In genomic region chr9:45517993-45518705, GRCm38 (mm10) we compare ENCODE assay signal across 10 mouse cellular contexts.
DNase-seq lines count a peak whose midpoint lies in the region; ATAC-seq and TF ChIP-seq lines count a peak whose summit lies in the region.
"Had no signal": no experiment of that assay in that cellular context is flagged by ENCODE, and none has a peak within 500 bp of the region (broad histone marks: within the 10 kb centered on the region; RNA-seq: fewer than 3 reads in every experiment).

No protein-coding gene starts in this region.

- no peak overlapping the region for H3K9ac ChIP-seq in heart, postnatal 0 days (replicated peaks; ENCODE audit: low read depth, low read length)
- no peak overlapping the region for H3K9ac ChIP-seq in ES-Bruce4 (ENCODE audit: low read depth, poor library complexity, severe bottlenecking)

- no peak for TF ChIP-seq EP300 in heart, postnatal 0 days (IDR thresholded peaks at IDR 0.05; ENCODE audit: low read depth)
- TF ChIP-seq EP300 in ES-Bruce4 (IDR thresholded peaks at IDR 0.05; ENCODE audit: insufficient read depth, low read depth, low read length), result 0 out of 2 replicates have a peak, but pooled peaks have one; percentile 8

- WGBS in heart, postnatal 0 days, result 32% methylated on average over 11 of the region's 11 CpGs

- no peaks in the 10 kb centered on the region for H3K27me3 ChIP-seq in heart, postnatal 0 days (ENCODE audit: control insufficient read depth, insufficient read depth, low read length)
- no peaks in the 10 kb centered on the region for H3K27me3 ChIP-seq in ES-Bruce4 (ENCODE audit: control insufficient read depth, insufficient read depth, low read length, poor library complexity, severe bottlenecking)

- H3K36me3 ChIP-seq in heart, postnatal 0 days (replicated peaks; ENCODE audit: control insufficient read depth, insufficient read depth, low read length), result no peaks in the 10 kb centered on the region
- H3K36me3 ChIP-seq in ES-Bruce4 (ENCODE audit: control insufficient read depth, insufficient read depth, low read length, poor library complexity, severe bottlenecking), result no peaks in the 10 kb centered on the region
- H3K36me3 ChIP-seq: hindbrain, embryonic 10.5 days had no signal

- H3K4me1 ChIP-seq in heart, postnatal 0 days (ENCODE audit: control insufficient read depth, insufficient read depth), result peaks cover 27% of the 10 kb centered on the region
- H3K4me1 ChIP-seq in ES-Bruce4 (ENCODE audit: control insufficient read depth, insufficient read depth, low read length), result peaks cover 4% of the 10 kb centered on the region
- H3K4me1 ChIP-seq: hindbrain, embryonic 10.5 days had no signal

- TF ChIP-seq POLR2A in ES-Bruce4 (IDR thresholded peaks at IDR 0.05; ENCODE audit: insufficient read depth, low read length), result no peak

- TF ChIP-seq CTCF in heart, postnatal 0 days (IDR thresholded peaks at IDR 0.05; ENCODE audit: low read depth), result no peak
- TF ChIP-seq CTCF in ES-Bruce4 (IDR thresholded peaks at IDR 0.05; ENCODE audit: low read depth, low read length), result no peak
- TF ChIP-seq CTCF in left cerebral cortex, adult 2 months (IDR thresholded peaks at IDR 0.05), result no peak

- no peaks in the 10 kb centered on the region for H3K9me3 ChIP-seq in heart, postnatal 0 days (replicated peaks; ENCODE audit: control insufficient read depth, low read length)
- no peaks in the 10 kb centered on the region for H3K9me3 ChIP-seq in ES-Bruce4 (replicated peaks; ENCODE audit: control insufficient read depth, insufficient read depth, low read length, poor library complexity, severe bottlenecking)
- H3K9me3 ChIP-seq: hindbrain, embryonic 10.5 days had no signal

- no peak overlapping the region for H3K4me3 ChIP-seq in heart, postnatal 0 days (ENCODE audit: low read depth, low read length)
- no peak overlapping the region for H3K4me3 ChIP-seq in ES-Bruce4 (ENCODE audit: low read depth, low read length)
- no peak overlapping the region for H3K4me3 ChIP-seq in left cerebral cortex, adult 2 months
- H3K4me3 ChIP-seq: erythroblast, embryonic 14.5 days; hindbrain, embryonic 10.5 days had no signal

- H3K4me2 ChIP-seq in heart, postnatal 0 days (ENCODE audit: low read depth, low read length), result no peak overlapping the region

- peak; percentile 61 for DNase-seq in heart, postnatal 0 days (ENCODE audit: low spot score)
- no peak for DNase-seq in heart, adult 8-10 months (ENCODE audit: low spot score)
- DNase-seq in cerebellum, adult 18-20 months, result peak; percentile 61 to 76
- peak; percentile 63 to 68 for DNase-seq in left cerebral cortex, adult 2 months (ENCODE audit: extremely low spot score in 1 of 2, low spot score in 2 of 2)
- DNase-seq in adrenal gland, adult 18-20 months (ENCODE audit: low spot score in 2 of 2), result no peak
- no peak for DNase-seq in urinary bladder, adult 2 months (ENCODE audit: low spot score)
- DNase-seq: thymus, postnatal 36 days had no signal

- intact Hi-C loops in left cerebral cortex, adult 2 months (cut with DNase I), result loop anchor here (1.0 kb wide), 1 partner anchor 84 kb away; no protein-coding TSS in a partner anchor

- peak; percentile 80 for ATAC-seq in heart, postnatal 0 days (ENCODE audit: insufficient read depth, low read depth)

- H3K27ac ChIP-seq in heart, postnatal 0 days (ENCODE audit: low read depth), result peak overlapping the region; percentile 77
- no peak overlapping the region for H3K27ac ChIP-seq in ES-Bruce4 (ENCODE audit: insufficient read depth, low read length)
- H3K27ac ChIP-seq in left cerebral cortex, adult 2 months, result no peak overlapping the region; the same call in 1 of the 2 replicates
- H3K27ac ChIP-seq: hindbrain, embryonic 10.5 days had no signal

Comparison
In these comparisons a context has a peak if more than half of its experiments do, and no peak if none do; other contexts are left out.
1. DNase-seq: peak in heart, postnatal 0 days (single experiment), cerebellum, adult 18-20 months (2 of 2) and left cerebral cortex, adult 2 months (2 of 2); none in heart, adult 8-10 months (single experiment), adrenal gland, adult 18-20 months (0 of 2) and urinary bladder, adult 2 months (single experiment).